ENCODE assay signal across 11 mouse cellular contexts in the genomic region with DNA sequence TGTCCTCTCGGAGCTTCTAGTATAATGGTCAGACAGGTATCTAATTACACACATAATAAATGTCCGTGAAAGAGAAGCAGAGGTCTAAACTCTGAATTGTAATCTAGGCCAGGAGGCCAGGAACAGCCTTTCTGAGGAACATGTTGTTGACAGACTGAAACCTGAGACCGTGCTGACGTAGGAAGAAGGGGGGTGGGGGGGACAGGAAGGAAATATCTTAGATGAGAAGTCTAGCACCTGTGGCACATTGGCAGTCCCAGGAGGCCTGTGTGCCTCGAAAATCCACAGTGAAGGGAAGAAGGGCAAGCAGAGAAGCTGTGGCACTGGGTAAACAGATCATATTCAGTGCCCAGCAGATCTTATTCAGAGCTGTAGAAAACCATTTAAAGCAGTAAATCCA. TPM values are rescaled to one million over a fixed set of nuclear protein-coding genes. Genes with fewer than 3 reads are reported as not detected.
DNase-seq lines count a peak whose midpoint lies in the region; ATAC-seq and TF ChIP-seq lines count a peak whose summit lies in the region.
"Had no signal": no experiment of that assay in that cellular context is flagged by ENCODE, and none has a peak within 500 bp of the region (broad histone marks: within the 10 kb centered on the region; RNA-seq: fewer than 3 reads in every experiment).

No protein-coding gene starts in this region.

- WGBS in embryonic facial prominence, embryonic 15.5 days: 21% methylated on average over 5 of the region's 5 CpGs
- WGBS in hindbrain, postnatal 0 days: 81% methylated on average over 5 of the region's 5 CpGs

- no peak overlapping the region for H3K9ac ChIP-seq in embryonic facial prominence, embryonic 15.5 days
- no peak overlapping the region for H3K9ac ChIP-seq in hindbrain, postnatal 0 days (replicated peaks; ENCODE audit: low read length)
- H3K9ac ChIP-seq: hindbrain, embryonic 15.5 days had no signal

- no peak overlapping the region for H3K4me2 ChIP-seq in embryonic facial prominence, embryonic 15.5 days (replicated peaks)
- no peak overlapping the region for H3K4me2 ChIP-seq in hindbrain, postnatal 0 days (ENCODE audit: low read depth, low read length)
- H3K4me2 ChIP-seq: hindbrain, embryonic 15.5 days; liver, embryonic 11.5 days had no signal

- peak overlapping the region; percentile 90 for H3K27ac ChIP-seq in gastrocnemius, adult 2 months
- no peak overlapping the region for H3K27ac ChIP-seq in embryonic facial prominence, embryonic 15.5 days (replicated peaks)
- H3K27ac ChIP-seq in hindbrain, postnatal 0 days: no peak overlapping the region
- H3K27ac ChIP-seq: hindbrain, embryonic 15.5 days had no signal

- peak; percentile 73 for DNase-seq in gastrocnemius, adult 2 months
- no peak for DNase-seq in gastrocnemius, postnatal 4 days (ENCODE audit: low spot score in 2 of 2)
- DNase-seq in A20 (ENCODE audit: low read depth, low spot score) (peak; percentile 52), MN1 (ENCODE audit: low spot score) (no peak)
- DNase-seq in right cerebral cortex, postnatal 25 days: no peak
- DNase-seq in hindbrain, postnatal 0 days (ENCODE audit: low spot score): no peak
- DNase-seq: adrenal gland, postnatal 25 days had no signal

- H3K4me3 ChIP-seq in gastrocnemius, adult 2 months: no peak overlapping the region
- H3K4me3 ChIP-seq in embryonic facial prominence, embryonic 15.5 days (replicated peaks): no peak overlapping the region
- no peak overlapping the region for H3K4me3 ChIP-seq in hindbrain, postnatal 0 days (ENCODE audit: low read length)
- H3K4me3 ChIP-seq: hindbrain, embryonic 15.5 days had no signal

- no peaks in the 10 kb centered on the region for H3K9me3 ChIP-seq in embryonic facial prominence, embryonic 15.5 days (replicated peaks)
- no peaks in the 10 kb centered on the region for H3K9me3 ChIP-seq in hindbrain, postnatal 0 days (ENCODE audit: low read length)
- H3K9me3 ChIP-seq: hindbrain, embryonic 15.5 days had no signal

- ATAC-seq in embryonic facial prominence, embryonic 15.5 days (ENCODE audit: insufficient number of reproducible peaks, low FRiP score, low TSS enrichment, low read depth): 0 out of 2 replicates have a peak, but pooled peaks have one; percentile 24
- peak; percentile 43; the same call in 1 of the 2 replicates for ATAC-seq in monocyte, adult 5-6 weeks (replicated peaks; ENCODE audit: insufficient number of reproducible peaks, low FRiP score, low TSS enrichment, poor library complexity, severe bottlenecking)
- no peak for ATAC-seq in hindbrain, postnatal 0 days

- H3K36me3 ChIP-seq in embryonic facial prominence, embryonic 15.5 days: no peaks in the 10 kb centered on the region
- H3K36me3 ChIP-seq in hindbrain, postnatal 0 days (ENCODE audit: insufficient read depth, low read length): no peaks in the 10 kb centered on the region
- H3K36me3 ChIP-seq: hindbrain, embryonic 15.5 days had no signal

- H3K4me1 ChIP-seq in embryonic facial prominence, embryonic 15.5 days: no peaks in the 10 kb centered on the region
- no peaks in the 10 kb centered on the region for H3K4me1 ChIP-seq in hindbrain, postnatal 0 days (ENCODE audit: insufficient read depth, low read length)
- H3K4me1 ChIP-seq: hindbrain, embryonic 15.5 days had no signal

- no peak for TF ChIP-seq CTCF in gastrocnemius, adult 2 months (IDR thresholded peaks at IDR 0.05)
- TF ChIP-seq CTCF in hindbrain, postnatal 0 days (IDR thresholded peaks at IDR 0.05; ENCODE audit: low read depth): no peak

- intact Hi-C loops in gastrocnemius, adult 2 months (cut with DNase I): no loop called here

- no peaks in the 10 kb centered on the region for H3K27me3 ChIP-seq in embryonic facial prominence, embryonic 15.5 days
- no peaks in the 10 kb centered on the region for H3K27me3 ChIP-seq in hindbrain, postnatal 0 days (ENCODE audit: insufficient read depth, low read length)
- H3K27me3 ChIP-seq: hindbrain, embryonic 15.5 days had no signal

RNA-seq across cellular contexts. Expression of a gene that starts 9.0 kb away (rescaled TPM):
- 10 to 100 TPM; 14.6 to 23.5 TPM for total RNA-seq in gastrocnemius, adult 2 months (2021)
- 10 to 100 TPM; 33.7 to 35.8 TPM for total RNA-seq in gastrocnemius, postnatal 4 days (2021)
- polyA plus RNA-seq in embryonic facial prominence, embryonic 15.5 days (2015; fragmentation: Nextera tagmentation; extraction: Ambion mirVana): 30.8 and 31.3 TPM in 2 replicates
- 123 to 248 TPM (median 154 TPM) in 3 replicates for total RNA-seq in monocyte, adult 5-6 weeks (2017)
- 69.4 and 80.6 TPM in 2 replicates for total RNA-seq in hindbrain, postnatal 0 days (2014; rRNA removed)
- 20.5 and 20.8 TPM in 2 replicates for polyA plus RNA-seq in hindbrain, postnatal 0 days (2015; fragmentation: Nextera tagmentation; extraction: Ambion mirVana)

RNA-seq across cellular contexts. Expression of a gene that starts 27.1 kb away (rescaled TPM):
- total RNA-seq in gastrocnemius, adult 2 months (2021): 100 to 1,000 TPM; 147 to 166 TPM
- 100 to 1,000 TPM; 179 to 191 TPM for total RNA-seq in gastrocnemius, postnatal 4 days (2021)
- 234 and 236 TPM in 2 replicates for polyA plus RNA-seq in embryonic facial prominence, embryonic 15.5 days (2015; fragmentation: Nextera tagmentation; extraction: Ambion mirVana)
- total RNA-seq in monocyte, adult 5-6 weeks (2017): 252 to 293 TPM (median 259 TPM) in 3 replicates
- 138 and 140 TPM in 2 replicates for total RNA-seq in hindbrain, postnatal 0 days (2014; rRNA removed)
- 386 and 401 TPM in 2 replicates for polyA plus RNA-seq in hindbrain, postnatal 0 days (2015; fragmentation: Nextera tagmentation; extraction: Ambion mirVana)

Comparison
In these comparisons a context has a peak if more than half of its experiments do, and no peak if none do; other contexts are left out.
1. DNase-seq: peak in gastrocnemius, adult 2 months (single experiment) and A20 (single experiment); none in gastrocnemius, postnatal 4 days (0 of 2), right cerebral cortex, postnatal 25 days (single experiment), hindbrain, postnatal 0 days (single experiment) and MN1 (single experiment).